Mouse (Mus musculus) adrenal gland, adult 2 months (tissue): ENCODE data around the gene Slc18b1. TPM values are rescaled to one million over a fixed set of nuclear protein-coding genes. Genes with fewer than 3 reads are reported as not detected.

Experiments used
- DNase-seq: peaks from one replicate; pipeline ENCODE4 v3.0.0; 2021
- polyA plus RNA-seq: library from polyadenylated mRNA; depleted of rRNA; stranded (reverse); fragments of >200 nt; gene quantifications from 2 replicates; pipeline ENCODE4 v1.2.3, GENCODE M21; 2012; rRNA removed
- total RNA-seq, 2 experiments: library from RNA; stranded (reverse); gene quantifications; 2 replicates each; pipeline ENCODE4 v1.2.3; 2021

The Slc18b1 gene
- total and polyA plus RNA-seq, 3 experiments, result 17.1 to 37.9 (median 24.6) TPM

DNA sequence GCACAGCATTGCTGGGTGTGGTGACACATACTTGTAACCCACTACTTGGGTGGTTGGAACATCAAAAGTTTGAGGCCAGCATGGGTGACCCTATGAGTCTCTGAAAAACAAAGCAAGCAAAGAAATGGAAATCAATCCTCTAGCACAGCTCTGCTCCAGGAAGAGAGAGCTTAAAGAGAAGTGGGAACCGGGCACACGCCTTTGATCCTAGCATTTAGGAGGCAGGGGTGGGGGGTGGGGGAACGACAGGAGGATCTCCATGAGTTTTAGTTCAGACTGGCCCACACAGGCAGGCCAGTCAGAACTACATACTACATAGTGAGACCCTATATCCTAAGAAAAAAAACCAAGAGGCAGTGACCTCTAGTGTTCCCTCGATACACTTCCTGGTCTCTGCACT, 9.4 kb downstream of the Slc18b1 start:
- no peak for DNase-seq

- peak; percentile 74 for DNase-seq
Measured at GRCm38 (mm10) chr10:23811635-23812437, 15.1 kb downstream of the Slc18b1 start.

GRCm38 (mm10) chr10:23812438-23812759, 15.6 kb downstream of the Slc18b1 start:
- DNase-seq, result no peak

DNA sequence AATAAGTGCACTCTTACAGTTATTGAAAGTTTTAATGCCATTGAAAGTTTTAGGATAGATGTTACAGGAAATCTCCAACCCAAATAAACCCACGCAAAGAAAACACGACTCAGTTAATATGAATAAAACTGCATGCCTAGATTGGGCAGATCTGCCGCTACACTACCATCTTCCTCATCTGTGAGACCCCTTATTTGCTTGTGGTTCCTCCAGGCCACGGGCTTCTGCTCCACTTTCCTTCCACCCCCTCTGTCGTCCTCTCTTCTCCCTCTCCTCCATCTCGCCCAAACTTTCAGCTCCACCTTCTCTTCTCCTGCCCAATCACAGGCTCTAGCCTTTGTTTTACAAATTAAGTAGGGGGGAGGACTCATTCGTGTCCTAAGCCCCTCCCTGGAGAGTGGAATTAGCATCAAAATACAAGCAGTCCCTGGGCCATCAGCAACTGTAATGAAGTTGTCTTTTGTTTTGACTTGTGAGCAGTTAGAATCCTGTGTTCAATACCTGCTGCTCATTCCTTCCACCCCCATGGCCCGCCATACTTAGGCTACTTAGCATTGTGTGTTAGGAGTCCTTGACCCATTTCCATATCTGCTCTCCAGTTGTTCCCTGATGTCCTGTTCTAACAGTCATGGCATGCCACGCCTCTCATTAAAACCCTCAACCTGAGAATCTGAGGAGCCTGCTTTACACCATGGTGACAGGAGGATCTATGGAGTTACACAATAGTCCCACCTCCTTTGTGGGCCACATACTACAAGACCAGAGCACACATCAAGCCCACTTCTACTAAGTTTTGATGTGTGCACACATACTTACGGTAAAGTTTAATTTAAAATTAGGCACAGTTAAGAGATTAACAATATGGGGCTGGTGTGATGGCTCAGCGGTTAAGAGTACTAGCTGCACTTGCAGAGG, 16.3 kb downstream of the Slc18b1 start:
- no peak for DNase-seq

- peak; percentile 57 for DNase-seq
Measured at GRCm38 (mm10) chr10:23815168-23815567, 18.4 kb downstream of the Slc18b1 start.

DNA sequence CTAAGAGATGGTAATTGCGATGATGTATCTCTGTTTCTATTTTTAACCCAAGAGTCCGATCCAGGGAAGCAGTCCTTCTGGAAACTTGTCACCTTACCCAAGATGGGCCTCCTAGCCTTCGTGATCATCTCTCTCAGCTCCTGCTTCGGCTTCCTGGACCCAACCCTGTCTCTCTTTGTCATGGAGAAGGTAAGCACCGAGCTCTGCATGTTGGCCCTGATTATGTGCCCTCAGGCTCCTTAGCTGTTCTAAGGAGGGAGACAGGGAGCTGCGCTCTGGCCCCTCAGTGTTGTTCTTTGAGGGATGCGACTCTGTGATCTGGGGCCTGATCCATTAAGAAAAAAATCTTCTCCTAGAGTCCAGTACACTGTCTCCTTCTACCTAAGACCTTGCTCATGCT, 19.5 kb downstream of the Slc18b1 start:
- no peak for DNase-seq

DNA sequence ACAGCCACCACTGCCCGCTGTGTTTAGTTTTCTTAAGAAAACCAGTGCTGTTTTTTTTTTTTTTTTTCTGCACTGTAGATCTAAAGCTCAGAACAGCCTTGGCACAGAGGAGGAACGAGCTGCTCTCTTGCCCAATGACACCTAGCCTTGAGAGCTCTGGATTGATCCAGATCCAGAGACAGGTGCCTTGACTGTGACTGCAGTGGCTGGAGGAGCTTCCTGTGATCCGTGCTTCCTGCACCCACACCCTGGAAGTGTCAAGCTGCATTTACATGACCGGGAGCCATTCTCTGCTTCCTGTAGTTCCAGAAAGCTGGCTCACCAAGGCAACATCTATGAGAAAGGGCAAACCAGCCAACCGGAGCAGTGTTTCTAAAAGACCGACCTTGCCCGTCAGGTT, 29.7 kb downstream of the Slc18b1 start:
- DNase-seq, result peak; percentile 53

DNA sequence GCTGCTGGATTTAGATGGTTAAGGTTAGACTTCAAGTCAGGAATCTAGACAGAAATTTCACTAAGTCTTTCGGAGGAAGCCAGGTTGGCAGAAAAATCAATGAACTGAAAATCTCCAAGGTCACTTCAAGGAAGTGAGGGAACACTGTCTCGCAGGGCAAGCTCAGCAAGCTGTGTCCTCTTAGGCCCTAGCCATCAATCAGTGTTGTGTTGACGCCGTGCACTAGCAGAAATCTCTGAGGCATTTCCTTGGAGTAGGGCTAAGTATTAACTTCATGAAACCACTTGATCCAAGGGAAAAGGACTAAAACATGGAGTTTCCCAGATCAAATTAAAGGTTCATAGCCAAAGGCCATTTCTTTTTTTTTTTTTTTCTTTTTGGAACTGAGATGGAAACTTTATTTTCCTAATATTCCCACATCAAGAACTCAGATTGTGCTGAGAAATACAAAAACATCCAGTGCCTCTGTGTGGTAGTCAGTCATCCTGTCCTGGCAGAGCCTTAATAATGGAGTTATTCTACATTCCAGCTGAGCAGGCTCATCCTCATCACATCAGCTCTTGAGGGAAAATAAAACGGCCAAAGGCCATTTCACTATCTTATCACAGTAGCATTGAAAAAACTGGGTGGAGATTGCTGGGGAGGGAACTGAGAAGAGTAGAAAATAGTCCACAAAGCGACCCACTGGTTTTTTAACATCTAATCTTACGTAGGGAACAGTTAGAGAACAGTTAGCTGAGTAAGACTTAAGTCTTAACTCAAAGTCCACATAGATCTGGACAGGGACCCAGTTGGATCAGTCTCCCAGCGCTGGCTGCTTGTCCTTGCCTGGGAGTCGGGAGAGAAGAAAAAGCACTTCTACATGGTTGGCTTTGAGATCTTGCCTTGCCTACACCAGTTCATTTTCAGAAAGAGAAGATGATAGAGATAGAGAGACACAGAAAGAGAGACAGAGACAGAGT, 39.5 kb downstream of the Slc18b1 start:
- DNase-seq, result no peak

GRCm38 (mm10) chr10:23837115-23837514, 40.3 kb downstream of the Slc18b1 start:
- DNase-seq, result no peak

- DNase-seq, result no peak
Measured at GRCm38 (mm10) chr10:23838910-23839309, 42.1 kb downstream of the Slc18b1 start.

GRCm38 (mm10) chr10:23839368-23839767, 42.6 kb downstream of the Slc18b1 start:
- DNase-seq, result no peak

GRCm38 (mm10) chr10:23840496-23840895, 43.7 kb downstream of the Slc18b1 start:
- DNase-seq, result no peak

GRCm38 (mm10) chr10:23851228-23851912, 54.6 kb downstream of the Slc18b1 start, which contains the start of gene Vnn3:
Vnn3 (plus strand) TSS chr10:23851462.
- peak; percentile 58 for DNase-seq

DNA sequence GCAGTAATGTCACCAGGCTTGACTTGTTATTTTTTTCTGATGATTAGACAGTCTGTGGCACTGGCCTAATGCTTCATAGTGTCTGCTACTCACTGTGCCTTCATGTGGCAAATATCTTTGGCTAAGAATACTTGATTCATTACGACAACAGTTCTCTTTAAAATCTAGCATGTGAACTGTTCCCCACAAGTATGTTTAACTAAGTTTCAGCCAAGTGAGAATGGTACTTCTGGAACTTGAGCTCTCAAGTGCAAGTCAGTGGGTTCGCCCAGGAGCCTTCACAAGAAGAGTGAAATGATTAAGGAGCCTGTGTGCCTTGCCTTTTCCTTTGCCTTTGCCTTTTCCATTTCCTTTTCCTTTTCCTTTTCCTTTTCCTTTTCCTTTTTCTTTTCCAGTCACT, 55.3 kb downstream of the Slc18b1 start:
- DNase-seq, result no peak

GRCm38 (mm10) chr10:23864362-23865312, 67.9 kb downstream of the Slc18b1 start:
- peak; percentile 45 for DNase-seq

Other genes starting within 250 kb of the Slc18b1 start
- gene Rps12, start 9.7 kb upstream of the Slc18b1 start, total RNA-seq, result 100 to 1,000 TPM; 531 to 586 TPM
- 612 and 712 TPM in 2 replicates for gene Rps12, start 9.7 kb upstream of the Slc18b1 start, polyA plus RNA-seq
- gene Vnn3, start 54.5 kb downstream of the Slc18b1 start, total RNA-seq, result 10 to 100 TPM in 1 of 2 experiments, 1 to 10 TPM in 1; 6.1 to 57.5 TPM
- gene Vnn3, start 54.5 kb downstream of the Slc18b1 start, polyA plus RNA-seq, result 20.1 and 46.8 TPM in 2 replicates
- 10 to 100 TPM; 22.7 to 49.8 TPM for gene Vnn1, start 97.7 kb downstream of the Slc18b1 start, total RNA-seq
- 13.8 and 19.2 TPM in 2 replicates for gene Vnn1, start 97.7 kb downstream of the Slc18b1 start, polyA plus RNA-seq
- not detected for gene Taar1, start 123.4 kb downstream of the Slc18b1 start, total RNA-seq
- gene Taar1, start 123.4 kb downstream of the Slc18b1 start, polyA plus RNA-seq, result not detected in 2 replicates
- gene Taar2, start 141.6 kb downstream of the Slc18b1 start, total RNA-seq, result not detected
- gene Taar2, start 141.6 kb downstream of the Slc18b1 start, polyA plus RNA-seq, result not detected in 2 replicates
- gene Taar3, start 152.6 kb downstream of the Slc18b1 start, total RNA-seq, result not detected
- gene Taar3, start 152.6 kb downstream of the Slc18b1 start, polyA plus RNA-seq, result not detected in 2 replicates
- not detected for gene Taar4, start 163.5 kb downstream of the Slc18b1 start, total RNA-seq
- not detected in 2 replicates for gene Taar4, start 163.5 kb downstream of the Slc18b1 start, polyA plus RNA-seq
- not detected for gene Taar5, start 173.7 kb downstream of the Slc18b1 start, total RNA-seq
- gene Taar5, start 173.7 kb downstream of the Slc18b1 start, polyA plus RNA-seq, result not detected in 2 replicates
- gene Taar6, start 188.7 kb downstream of the Slc18b1 start, total RNA-seq, result not detected
- gene Taar6, start 188.7 kb downstream of the Slc18b1 start, polyA plus RNA-seq, result not detected in 2 replicates
- gene Taar7a, start 196.5 kb downstream of the Slc18b1 start, total RNA-seq, result not detected
- gene Taar7a, start 196.5 kb downstream of the Slc18b1 start, polyA plus RNA-seq, result not detected in 2 replicates
- gene Taar7b, start 203.0 kb downstream of the Slc18b1 start, total RNA-seq, result not detected
- gene Taar7b, start 203.0 kb downstream of the Slc18b1 start, polyA plus RNA-seq, result not detected in 2 replicates
- gene Taar7d, start 230.2 kb downstream of the Slc18b1 start, total RNA-seq, result not detected
- gene Taar7d, start 230.2 kb downstream of the Slc18b1 start, polyA plus RNA-seq, result not detected in 2 replicates
- gene Taar7e, start 240.6 kb downstream of the Slc18b1 start, total RNA-seq, result not detected
- not detected in 2 replicates for gene Taar7e, start 240.6 kb downstream of the Slc18b1 start, polyA plus RNA-seq